Mouse (Mus musculus): ENCODE data around the gene Dusp10. TPM values are rescaled to one million over a fixed set of nuclear protein-coding genes. Genes with fewer than 3 reads are reported as not detected.

The Dusp10 gene
- polyA plus RNA-seq, 1 experiment, result 26.4 TPM

Other genes starting within 250 kb of the Dusp10 start
- gene 1700056E22Rik, start 21.0 kb downstream of the Dusp10 start, polyA plus RNA-seq (2012; ENCODE audit: insufficient read depth, insufficient read length, missing spikeins), result 3.9 and 4.6 TPM in 2 replicates